Mouse (Mus musculus) B cell, adult (primary cell): ENCODE data around the gene Rrbp1. TPM values are rescaled to one million over a fixed set of nuclear protein-coding genes. Genes with fewer than 3 reads are reported as not detected.

ENCODE experiments used
- total RNA-seq: library from RNA; stranded (reverse); gene quantifications from 4 replicates; pipeline ENCODE4 v1.2.4, GENCODE M21; 2023; ENCODE audit not compliant: inconsistent age

Rrbp1 gene
- 137 to 154 TPM (median 148 TPM) in 4 replicates for total RNA-seq

DNA sequence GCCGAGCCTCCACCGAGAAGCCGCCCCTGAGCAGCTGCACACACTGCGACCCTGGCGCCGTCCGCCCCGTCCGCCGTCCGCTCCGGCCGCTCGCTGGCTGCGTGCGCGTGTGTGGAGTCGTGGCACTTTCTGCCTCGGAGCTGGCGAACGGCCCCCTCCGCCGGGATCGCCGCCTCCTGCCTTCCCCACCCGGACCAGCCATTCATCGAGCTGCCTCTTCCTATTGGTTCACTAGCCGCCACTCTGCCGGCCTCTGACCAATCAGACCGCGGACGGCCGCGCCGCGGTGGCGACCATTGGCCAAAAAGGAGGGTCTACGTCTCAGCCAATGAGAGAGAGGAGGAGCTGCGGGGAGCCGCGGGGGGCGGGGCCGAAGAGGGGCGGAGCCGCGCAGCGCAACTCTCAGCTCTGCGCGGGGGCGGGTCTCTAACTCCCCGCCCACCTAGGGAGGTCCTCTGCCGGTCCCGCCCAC lies at the start of gene Rrbp1:
Gene Rrbp1 (minus strand): TSS at position 184 of the 472 bp plus-strand sequence.

DNA sequence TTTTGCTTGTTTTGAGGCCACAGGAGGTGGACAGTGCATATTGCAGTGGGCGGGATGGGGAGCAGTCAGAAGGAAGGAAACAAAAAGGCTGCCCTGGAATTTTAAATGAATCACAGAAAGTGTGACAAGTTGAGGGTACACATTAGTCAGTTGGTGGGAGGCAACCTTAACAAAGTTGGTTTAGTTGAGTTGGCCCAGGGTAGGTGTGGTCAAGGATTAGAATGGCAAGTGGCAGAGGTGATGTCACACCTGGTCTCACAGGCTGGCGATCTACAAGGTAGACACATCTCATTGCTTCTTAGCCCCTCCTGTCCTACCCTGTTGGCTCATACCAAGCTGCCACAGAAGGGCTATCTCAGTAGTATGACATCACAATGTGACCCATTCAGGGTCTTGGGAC lies 21.6 kb upstream of the Rrbp1 start, which contains the start of gene Banf2:
Gene Banf2 (plus strand): TSS at position 396 of the 400 bp plus-strand sequence.

GRCm38 (mm10) chr2:143914760-143915599 lies 96.1 kb downstream of the Rrbp1 start, which contains the start of gene Dstn:
Gene Dstn (plus strand): TSS chr2:143915320.

Other genes starting within 250 kb of the Rrbp1 start
- gene Bfsp1, start 148.1 kb downstream of the Rrbp1 start, total RNA-seq, result 0.29 to 0.67 TPM (median 0.42 TPM) in 4 replicates
- 19.4 to 22.7 TPM (median 22.2 TPM) in 4 replicates for gene Dstn, start 95.9 kb downstream of the Rrbp1 start, total RNA-seq
- gene Banf2, start 21.8 kb upstream of the Rrbp1 start, total RNA-seq, result not detected in 4 replicates